Mouse (Mus musculus): Measurements from ENCODE around the gene Fmod.

Fmod gene

GRCm38 (mm10) chr1:134096264-134096934 lies 59.3 kb downstream of the Fmod start:
- no peak for DNase-seq (ENCODE audit: low spot score)

DNA sequence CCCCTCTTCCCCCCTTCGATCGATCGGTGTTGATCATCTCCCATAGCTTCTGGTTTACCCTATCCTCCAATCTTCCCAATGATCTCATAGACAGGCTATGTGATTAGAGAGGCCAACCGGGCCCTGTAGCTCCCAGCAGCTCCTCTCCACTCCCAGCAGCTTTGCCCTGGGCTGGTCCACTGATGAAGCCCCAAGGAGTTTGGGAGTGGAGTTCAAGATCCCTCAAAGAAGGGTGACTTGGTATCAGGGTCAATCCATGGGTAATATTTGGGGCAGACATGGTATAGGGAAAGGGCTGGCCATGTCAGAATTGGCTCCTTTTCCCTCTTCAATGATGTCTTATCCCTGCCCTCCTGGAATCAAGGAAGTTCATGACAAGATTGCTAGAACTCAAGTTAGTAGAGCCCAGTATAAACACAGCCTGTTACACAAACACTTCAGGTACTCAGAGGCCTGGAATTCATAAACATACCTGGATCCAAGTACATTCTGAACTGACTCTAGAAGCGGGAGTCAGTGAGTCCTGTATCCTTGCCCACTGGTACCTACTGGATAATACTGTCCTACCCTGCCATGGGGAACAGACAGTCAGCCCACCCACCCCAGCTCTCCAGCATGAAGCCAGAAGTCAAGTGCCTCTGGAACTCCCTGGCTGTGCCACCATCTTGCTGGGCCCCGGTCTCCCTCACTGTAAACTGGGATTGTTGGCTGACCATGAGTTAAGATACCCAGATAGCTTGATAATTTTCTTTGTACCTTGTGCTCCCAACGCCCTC lies 60.2 kb downstream of the Fmod start:
- no peak for DNase-seq (ENCODE audit: low spot score)
